Mouse (Mus musculus) spleen, postnatal 10 days (tissue): ENCODE data around the gene Tas2r136.

ENCODE experiments used
- DNase-seq, 2 experiments: peaks; one replicate each; pipeline ENCODE4 v3.0.0; 2021 to 2022; ENCODE audit warnings: low spot score in 2 of 2

Tas2r136 gene

GRCm38 (mm10) chr6:132778062-132778461 lies at the start of gene Tas2r136:
Gene Tas2r136 (minus strand): TSS chr6:132778162.
- no peak for DNase-seq

GRCm38 (mm10) chr6:132802518-132802917 lies 24.6 kb upstream of the Tas2r136 start, which contains the start of gene Tas2r117:
Gene Tas2r117 (plus strand): TSS chr6:132802818.
- DNase-seq: no peak

DNA sequence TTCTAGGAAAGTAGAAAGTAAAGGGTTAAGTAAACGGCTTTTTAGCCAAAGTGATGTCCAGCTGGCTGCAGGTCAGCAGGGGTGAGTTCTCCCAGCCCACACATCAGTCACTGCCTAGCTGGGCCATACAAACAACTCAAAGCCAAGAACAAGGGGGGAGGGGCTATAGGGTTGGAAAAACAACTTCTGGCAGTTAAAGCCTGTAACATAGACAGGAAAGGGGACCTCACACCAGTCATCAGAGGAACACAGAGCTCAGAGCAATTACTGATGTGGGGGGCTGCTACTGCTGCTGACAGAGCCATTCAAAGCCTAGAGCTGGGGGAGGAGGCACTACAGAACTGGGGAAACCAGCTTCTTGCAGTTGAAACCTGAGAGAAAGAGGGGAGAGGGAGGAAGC lies 17.4 kb upstream of the Tas2r136 start:
- no peak for DNase-seq

DNA sequence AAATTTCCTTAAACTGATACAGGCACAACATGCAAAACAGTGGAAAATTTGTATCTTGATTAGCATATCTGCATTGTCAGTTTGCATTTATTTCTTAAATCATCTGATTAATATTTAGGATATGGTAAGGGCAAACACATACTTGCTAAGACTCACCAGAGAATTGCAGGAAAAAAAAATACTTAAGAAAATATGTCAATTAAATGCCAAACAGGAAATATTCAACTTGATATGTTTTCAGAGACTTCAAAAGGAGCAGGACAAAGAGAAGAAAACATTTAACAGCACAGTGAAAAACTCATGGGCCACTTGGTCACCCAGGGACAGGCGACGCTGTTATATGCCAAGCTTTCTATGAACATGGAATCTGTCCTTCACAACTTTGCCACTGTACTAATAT lies 16.1 kb downstream of the Tas2r136 start, which contains the start of gene Tas2r102:
TSS of gene Tas2r102 (plus strand) at position 301 of the 400 bp plus-strand sequence.
- DNase-seq: no peak

- DNase-seq: no peak
Measured at GRCm38 (mm10) chr6:132754430-132754829, 23.5 kb downstream of the Tas2r136 start, which contains the start of gene Tas2r124. Gene Tas2r124 (plus strand): TSS chr6:132754730.

DNA sequence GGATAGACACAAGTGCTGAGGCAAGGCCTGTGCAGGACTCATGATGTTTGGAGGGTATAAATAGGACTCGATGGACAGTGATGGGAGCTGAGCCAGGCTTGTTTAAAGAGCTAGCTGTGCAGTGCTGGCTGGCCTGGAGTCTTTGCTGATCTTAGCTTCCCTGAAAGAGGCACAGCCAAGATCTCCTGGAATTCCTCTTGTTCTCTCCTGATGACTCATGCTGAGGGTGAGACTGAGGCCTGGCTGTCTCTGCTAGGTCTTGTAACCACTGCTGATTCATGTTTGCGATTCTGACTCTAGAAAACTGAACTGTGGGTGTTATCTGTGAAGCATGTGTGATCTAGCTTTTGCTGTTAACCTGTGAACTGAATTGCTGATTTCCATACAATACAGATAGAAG lies 27.8 kb downstream of the Tas2r136 start:
- DNase-seq: no peak

DNA sequence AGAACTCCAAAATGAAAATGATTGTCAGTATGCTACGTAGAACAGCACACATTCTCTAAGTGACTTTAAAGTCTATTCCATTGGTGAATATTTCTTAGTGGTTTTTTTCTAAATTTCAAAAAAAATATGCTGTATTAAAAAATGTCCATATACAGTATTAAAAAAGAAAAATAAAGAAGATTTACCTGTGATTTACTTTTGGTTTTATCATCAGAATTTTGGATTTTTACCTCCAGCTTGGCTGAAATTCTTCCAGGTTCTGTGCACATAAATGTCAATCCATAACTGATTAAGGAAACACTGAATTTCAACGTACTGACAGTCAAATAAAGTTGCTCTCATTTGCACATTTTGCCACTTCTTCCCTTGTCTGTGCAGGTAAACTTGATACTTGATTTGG lies 40.0 kb downstream of the Tas2r136 start, which contains the start of gene Tas2r115:
TSS of gene Tas2r115 (minus strand) at position 101 of the 400 bp plus-strand sequence.
- no peak for DNase-seq
